Mouse (Mus musculus) c-Kit-positive CD71-negative TER-119-negative erythroid progenitor cells, embryonic 14.5 days (primary cell): ENCODE results near the gene Hoxa11.

ENCODE experiments used
- DNase-seq: peaks from one replicate; pipeline ENCODE4 v3.0.0-alpha.2; 2013; ENCODE audit warnings: low read depth

Hoxa11 gene

DNA sequence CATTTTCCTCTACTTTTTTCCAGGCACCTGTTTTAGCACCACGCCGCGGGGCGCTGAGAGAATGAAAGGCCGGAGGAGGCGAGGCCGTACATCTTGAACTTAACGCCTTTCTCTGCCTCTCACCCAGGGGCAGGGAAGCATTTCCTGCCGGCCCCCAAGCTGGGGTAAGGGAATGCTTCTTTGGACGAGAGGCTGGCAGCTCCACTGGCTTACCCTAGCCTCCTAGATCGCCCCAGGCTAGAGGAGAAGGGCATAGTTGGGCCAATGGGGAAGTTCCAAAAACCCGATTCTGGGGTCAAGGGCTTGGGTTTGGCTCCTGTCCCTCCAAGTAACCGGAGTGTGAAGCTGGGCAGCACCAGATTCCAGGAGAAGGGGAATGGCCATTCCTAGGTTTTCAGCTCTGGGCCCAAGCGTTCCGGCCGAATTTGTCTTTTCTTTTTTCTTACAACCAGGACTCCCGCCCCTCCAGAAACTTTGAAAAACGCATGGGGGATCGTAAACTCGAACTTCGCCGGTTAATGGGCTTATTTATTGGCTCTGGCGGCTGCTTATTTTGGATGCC lies 12.5 kb downstream of the Hoxa11 start:
- DNase-seq = no peak

DNA sequence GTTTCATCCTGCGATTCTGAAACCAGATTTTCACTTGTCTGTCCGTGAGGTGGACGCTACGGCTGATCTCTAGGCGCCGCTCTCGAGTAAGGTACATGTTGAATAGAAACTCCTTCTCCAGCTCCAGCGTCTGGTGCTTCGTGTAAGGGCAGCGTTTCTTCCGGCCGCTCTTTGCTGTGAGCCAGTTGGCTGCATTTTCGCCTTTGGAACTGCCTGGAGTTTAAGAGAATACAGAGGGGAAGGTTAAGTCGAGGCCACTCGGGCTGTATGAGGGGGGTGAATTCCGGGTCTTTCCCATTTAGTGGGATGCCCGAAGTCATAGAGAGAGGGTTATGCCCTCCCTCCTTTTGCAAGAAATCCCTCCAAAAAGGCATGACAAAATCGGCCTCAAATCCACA lies 13.0 kb downstream of the Hoxa11 start:
- DNase-seq = no peak

DNA sequence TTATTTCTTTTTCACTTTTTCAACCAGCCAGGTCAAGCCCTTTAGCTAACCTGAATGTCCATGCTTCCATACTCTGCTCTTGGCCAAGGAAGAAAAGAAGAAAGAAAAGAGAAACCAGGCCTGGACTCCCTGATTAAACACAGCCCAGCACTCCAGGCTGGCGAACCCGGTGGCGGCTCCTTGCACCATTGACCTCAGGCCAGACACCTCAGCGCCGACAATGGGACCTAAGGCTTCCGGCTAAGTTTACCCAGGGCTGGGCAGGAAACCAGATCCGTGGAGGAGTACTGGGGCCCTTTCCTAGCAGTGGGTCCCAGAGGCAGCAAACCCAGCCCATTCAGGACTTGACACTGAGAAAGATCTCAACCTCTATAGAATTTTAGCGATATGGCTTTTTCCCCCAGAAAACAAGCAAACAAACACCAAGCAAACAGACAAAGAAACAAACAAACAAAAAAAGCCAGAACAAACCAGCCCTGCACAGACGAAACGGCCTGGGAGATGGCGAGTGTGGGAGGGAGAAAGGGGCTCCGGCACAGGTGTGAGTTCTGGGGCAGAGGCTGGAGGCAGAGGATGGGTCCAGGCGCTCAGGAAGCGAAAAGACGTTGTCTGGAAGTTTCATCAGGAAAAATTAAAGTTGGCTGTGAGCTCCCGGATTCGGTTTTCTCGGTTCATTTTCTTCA lies 13.6 kb downstream of the Hoxa11 start:
- DNase-seq = no peak

DNA sequence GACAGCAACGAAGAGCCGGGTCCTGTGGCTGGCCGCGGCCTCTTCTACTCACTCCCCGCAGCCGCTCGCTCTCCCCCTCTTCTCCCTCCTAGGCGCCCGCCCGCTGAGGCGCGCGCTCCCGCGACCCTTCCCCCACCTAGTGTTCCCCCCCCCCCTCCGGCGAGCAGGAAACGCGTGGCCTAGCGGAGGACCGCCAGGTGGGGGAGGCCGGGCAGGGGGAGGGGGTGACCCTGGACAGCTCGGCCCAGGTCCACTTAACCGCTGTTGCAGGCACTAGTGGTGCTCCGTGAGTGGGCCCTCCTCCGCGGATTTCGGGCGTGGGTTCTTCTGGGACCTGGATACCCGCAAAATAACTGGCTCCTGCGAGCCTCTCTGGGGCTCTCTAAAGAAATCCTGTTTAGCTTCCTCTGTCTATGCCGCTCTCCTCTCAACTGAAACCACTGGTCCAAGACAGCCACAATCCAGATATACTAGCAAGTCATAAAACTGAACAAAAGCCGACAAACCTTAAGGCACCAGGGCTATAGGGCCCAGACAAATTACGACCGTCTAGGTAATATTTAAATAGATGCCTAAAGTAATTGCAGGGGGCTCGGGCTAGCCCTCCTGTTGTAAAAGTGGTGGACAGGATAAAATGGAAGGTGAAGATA lies 15.0 kb downstream of the Hoxa11 start, which contains the start of gene Hoxa9:
TSS of gene Hoxa9 (minus strand) at position 574 of the 650 bp plus-strand sequence.
- DNase-seq = no peak

DNA sequence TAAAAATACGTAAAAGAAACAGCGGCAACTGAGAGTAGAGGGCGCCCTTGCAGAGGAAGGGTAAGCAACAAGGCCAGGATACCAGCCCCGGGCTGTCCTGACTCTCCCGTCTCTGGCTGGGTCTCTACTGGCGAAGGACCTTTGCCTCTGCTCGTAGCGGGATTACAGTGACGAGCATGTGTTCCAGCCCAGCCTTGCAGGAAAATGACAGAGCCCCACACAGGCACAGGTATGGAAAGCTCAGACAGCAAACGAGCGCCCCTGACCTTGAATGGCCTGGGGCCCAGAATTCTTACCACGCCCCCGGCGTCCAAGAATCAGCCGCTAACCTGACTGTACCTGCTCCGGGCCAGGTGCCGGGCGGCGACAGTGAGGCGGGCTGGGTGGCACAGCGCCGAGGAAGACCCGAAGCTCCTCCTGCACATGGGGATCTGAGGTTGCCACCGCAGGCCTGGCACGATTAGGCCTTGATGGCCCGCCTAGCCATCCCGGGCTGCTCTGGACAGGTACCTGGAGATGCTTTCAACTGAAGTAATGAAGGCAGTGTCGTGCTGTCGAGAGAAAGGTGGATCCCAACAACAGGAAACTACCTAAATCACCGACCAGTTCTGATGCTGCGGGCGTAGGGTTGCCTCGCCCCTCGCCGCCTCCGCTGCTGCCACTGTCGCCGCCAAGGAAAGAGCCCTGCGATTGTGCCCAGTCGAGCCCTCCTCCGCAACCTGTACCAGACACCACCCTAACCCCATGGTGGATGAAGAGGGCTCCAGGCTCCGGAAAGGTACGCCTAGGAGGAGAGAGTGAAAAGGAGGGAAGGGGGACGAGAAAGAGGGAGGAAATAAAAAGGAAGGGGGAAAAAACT lies 15.8 kb downstream of the Hoxa11 start:
- no peak for DNase-seq

DNA sequence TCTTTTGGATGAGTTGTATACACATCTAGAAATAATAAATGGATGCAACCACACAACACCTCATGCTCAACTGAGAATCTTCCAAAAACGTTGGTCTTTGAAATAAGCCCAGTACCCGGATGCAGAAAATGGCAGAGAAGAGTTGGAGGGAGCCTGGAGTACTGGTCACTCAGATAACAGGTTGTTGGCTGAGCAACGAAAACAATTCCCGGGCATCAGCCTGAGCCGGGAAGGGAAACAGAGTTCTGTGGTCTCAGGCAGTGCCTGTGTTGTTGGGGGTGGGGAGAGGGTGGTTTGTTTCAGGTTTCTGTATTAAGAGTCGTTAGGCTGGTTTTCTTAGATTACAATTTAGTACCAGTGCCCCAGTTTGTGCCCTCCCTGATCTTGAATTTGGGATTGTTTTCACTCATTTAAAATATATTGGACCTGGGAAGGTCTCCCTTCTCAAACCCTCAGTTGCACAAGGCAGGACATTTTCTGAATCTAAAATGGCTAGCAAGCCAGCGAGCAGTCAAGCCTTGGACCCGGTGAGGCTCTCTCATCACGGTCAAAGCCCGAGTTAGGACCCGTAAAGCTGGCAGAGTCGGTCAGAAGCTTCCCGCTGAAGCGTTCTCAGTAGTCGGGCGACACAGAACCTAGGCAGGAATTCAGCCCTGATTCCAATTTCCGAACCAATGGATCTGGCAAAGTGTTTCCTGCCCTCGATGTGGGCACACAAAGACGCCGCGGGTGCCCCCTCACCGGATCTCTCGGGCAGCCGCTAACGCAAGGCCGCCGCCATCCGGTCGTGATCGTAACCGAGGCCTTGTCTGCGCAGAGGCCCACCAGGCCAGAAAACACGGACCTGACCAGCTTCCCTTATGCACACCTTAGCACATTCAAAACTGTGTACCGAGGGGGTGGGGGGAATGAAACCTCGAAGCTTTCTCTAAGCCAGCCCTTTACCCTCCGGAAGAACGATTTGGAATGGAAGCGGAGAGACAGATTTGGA lies 16.8 kb downstream of the Hoxa11 start:
- no peak for DNase-seq

DNA sequence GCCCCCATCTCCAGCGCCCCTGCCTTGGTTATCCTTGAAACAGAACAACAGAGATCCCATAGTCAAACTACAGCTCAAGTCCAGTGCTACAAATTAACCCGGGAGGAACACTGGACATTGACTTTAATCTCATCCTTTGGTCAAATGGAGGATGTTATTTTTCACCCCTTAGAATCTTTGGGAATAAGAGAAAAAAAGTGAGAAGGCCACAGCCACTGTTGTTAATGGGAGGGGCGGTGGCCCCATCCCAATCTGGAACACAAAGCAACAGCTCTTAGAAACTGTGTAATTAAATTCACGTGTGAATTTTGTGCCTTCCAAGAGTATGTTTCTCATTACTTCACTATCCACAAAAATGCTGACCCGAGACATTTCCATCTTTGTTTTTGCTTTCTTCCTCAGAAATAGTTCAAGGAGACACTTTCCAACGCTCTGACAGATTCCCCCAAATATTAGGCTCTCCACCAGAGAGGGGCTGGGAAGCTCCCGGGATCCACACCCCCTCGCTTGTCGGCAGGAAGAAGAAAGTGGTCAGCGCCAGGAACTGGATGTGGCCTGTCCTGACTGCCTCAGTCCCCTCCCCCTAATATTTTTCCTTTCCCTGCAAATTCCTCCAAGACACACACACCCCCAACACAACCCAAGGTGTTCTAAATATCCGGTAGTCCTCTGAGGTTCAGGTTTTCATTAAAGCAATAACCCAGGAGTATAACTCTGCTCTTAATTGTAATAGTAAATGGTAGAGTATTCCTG lies 18.0 kb downstream of the Hoxa11 start:
- DNase-seq = no peak

DNA sequence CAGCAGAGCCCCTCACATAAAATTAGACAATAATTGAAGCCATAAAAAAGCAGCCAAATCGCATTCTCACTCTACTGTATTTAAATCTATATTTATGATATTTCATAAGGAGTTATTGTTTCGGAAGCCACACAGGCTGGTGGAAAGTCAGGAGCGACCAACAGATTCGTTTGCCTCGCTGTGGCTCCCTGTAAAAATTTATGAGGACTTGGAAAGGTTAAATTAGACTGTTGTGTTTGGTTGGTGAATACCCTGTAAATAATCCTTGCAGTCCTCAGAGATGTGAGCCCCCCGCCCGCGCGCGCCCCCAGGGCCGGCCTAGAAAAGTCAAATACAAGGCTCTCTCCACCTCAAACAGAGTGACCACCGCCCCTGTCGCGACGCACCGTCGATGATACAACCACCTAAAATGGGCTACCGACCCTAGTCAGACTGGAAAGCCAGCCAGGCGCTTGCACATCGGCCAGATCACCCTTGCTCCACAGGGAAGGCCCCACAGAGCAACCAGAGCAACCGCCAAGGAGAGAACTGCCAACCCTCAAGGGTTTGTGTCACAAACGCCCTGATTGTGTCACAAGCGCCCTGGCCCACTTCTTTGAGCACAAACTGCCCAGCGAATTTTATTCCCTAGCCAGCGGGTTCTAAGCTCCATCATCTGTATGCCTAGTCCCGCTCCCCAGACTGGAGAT lies 18.9 kb downstream of the Hoxa11 start:
- no peak for DNase-seq

DNA sequence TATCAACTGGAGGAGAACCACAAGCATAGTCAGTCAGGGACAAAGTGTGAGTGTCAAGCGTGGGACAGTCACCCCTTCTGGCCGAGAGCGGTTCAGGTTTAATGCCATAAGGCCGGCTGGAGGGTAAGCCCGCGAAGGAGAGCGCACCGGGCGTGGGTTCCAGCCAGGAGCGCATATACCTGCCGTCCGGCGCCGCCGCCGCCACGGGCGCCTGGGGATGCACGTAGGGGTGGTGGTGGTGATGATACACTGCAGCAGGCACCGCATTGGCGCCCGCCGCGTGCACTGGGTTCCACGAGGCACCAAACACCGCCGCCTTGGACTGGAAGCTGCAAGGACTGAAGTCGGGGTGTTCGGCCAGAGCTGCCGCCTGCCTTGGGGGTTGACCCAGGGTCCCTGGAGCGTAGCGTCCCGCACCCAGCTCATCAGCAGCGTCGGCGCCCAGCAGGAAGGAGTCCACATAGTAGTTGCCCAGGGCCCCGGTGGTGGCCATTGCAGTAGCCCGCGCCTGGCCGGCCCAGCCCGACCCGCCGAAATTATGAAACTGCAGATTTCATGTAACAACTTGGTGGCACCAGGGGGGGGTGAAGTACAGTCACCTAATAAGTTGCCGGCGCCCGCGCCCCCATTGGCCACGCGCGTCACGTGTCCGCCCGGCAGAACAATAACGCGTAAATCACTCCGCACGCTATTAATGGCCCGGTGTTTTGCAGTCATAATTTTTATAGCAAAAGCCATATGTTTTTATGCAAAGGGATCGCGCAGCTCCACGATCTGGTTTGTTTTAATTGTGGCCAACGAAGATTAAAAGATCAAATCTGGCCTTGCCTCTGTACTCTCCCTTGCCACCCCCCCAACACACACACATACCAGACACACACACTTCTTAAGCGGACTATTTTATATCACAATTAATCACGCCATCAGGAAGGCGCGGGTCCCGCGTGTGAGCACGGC lies 19.7 kb downstream of the Hoxa11 start:
- no peak for DNase-seq

DNA sequence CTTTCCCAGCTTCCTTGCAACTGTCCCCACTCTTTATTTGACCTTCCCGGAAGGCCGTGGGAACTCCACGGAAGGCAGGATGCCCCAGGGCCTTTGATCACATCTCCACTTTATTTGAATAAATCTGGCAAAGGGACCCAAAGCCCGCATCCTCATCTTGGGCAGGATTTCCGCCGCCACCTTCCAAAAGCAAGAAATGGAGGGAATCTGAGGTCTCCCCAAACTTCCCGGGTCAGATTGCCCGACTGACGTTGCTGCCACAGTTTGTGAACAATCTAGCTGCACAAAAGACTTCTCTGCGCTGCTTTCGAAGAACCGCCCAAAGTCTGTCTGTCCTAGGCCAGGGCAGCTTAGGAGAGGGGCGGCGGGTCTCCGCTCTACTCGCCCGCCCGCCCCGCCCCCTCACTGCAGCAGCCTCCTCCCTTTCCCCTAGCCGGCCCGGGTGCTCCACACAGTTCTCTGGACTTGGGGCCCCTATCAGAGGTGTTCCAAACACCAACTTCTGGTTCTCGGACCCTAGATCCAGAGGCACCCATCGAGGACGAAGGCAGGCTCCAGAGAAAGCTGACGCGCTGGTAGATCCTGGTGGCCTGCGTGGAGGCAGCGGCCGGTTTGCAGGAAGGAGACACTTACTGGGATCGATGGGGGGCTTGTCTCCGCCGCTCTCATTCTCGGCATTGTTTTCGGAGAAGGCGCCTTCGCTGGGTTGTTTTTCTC lies 20.6 kb downstream of the Hoxa11 start:
- no peak for DNase-seq

DNA sequence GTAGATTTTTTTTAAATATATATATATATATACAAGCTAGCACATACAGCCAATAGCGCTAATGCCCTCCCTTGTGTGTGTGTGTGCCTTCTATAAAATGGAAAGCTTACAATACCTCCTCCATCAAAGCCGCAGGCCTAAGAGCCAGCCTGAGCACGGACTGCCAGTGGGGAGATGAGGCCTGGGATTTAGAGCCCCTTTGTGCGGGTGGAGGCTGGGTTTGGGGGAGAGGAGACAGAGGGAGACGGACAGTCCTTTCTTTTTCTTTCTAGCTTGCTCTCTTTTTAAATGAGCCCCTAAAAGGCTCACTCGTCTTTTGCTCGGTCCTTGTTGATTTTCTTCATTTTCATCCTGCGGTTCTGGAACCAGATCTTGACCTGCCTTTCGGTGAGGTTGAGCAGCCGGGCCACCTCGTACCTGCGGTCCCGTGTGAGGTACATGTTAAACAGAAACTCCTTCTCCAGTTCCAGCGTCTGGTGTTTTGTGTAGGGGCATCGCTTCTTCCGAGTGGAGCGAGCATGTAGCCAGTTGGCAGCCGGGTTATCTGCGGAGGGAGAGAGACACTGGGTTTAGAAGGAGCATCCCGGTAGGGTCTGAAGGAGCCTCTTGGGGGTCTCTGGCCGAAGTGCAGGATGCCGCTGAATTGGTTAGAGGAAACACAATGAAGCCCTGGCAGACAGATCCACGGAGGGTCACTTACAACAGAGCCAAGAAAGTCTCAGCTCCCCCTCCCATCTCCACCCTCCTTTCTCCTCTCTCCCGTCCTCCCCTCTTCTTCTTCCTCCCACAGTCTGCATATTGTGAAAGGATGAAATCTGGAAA lies 21.5 kb downstream of the Hoxa11 start:
- DNase-seq = no peak

DNA sequence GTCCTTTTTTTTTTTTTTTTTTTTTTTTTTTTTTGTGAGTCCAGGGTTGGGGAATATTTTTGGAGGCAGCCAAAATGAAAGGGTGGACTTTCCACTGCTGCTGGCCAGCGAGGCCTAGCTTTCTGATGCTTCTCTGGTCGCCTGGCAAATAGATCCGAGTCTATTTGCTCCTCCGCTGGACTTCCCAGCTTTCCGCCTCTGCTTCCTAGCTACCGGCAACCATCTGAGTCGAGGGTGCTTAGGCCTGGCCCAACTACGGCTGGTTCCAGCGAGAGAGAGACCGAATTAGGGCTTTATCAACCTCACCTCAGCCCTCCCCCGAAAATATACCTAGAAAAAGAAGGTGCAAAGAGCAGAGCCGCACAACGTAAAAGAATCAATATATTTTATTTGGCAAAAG lies 22.9 kb downstream of the Hoxa11 start:
- DNase-seq = no peak

DNA sequence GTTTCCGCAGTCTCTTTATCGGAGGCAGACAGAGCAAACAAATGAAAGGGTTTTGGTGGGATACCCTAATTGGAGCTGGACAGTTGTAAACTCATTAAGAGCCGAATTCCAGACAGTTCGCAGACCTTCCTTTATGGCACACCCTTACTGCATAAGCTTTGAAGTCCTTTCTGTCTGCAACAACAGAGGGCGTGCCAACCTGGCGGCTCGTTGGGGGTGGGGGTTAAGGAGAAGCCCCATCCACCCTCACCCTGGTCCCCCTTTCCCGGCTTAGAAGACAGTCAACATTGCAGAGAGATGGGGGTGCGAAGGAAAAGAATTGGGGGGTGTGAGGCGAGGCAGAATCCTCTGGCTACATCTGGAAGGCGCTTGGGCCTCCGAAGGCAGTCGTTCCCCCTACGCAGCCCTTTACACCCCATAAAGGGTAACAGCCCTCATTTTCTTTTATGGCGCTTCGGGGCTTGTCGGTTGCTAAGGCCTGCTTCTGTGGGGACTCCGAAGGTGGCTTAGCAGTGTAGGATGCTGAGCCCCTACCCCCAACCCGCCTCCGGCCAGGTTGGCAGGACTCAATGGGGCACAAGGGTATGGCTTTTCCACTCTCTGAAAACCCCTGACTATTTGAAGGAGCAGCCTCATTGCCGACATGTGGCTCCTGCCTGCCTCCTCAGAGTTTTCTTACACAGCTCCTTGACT lies 23.5 kb downstream of the Hoxa11 start:
- DNase-seq = no peak

DNA sequence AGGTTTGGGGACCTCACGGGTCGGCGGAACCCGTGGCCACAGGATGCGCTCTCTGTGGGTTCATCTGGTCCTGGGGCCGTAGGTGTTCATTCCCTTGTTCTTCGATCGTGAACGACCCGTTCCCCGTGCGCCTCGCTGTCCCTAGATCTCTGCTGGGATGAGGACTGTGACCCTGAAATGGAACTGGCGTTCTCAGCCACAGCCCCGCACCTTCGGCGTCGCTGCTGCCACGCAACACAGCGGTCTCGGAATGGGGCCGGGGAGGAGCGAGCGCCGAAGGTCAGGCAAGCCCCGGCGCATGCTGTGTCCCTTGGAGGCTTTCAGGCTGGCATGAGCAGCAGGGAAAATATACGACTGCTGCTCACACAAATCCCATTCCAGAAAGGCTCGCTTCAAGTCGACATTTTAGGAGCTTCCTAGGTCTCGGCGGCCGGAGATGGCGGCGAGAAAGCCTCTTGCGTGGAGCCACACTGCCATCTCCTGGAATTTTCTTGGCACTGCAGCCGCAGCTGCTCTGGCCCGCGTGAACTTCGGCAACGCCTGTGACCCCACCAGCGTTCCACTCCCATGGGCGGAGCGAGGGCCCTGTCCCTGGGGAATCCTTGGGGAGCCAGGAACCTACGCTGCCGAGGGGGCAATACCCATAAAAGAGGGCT lies 24.1 kb downstream of the Hoxa11 start, which contains the start of gene Hoxa7:
TSS of gene Hoxa7 (minus strand) at position 518 of the 656 bp plus-strand sequence.
- DNase-seq = peak; percentile 82

DNA sequence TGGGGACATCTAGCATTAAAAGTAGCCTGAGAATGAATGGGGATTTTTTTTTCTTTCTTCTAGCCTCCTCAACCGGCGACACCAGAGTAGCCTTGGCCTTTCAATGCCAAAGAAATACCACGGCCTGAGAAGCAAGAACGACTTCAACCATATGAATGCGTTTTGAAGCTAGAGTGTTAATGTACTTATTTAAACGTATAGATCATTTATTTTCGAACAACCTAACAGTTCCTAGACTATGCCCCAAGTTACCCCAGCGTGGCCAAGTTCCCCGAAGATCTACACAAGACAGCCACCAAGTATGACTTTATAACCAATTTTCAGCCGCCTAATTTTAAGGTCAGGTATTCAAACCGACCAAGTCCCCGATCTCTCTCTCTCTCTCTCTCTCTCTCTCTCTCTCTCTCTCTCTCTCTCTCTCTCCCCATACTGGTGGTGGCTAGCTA lies 24.7 kb downstream of the Hoxa11 start:
- no peak for DNase-seq
